Mouse (Mus musculus) kidney, adult 2 months (tissue): ENCODE results near the gene Igsf8. TPM values are rescaled to one million over a fixed set of nuclear protein-coding genes. Genes with fewer than 3 reads are reported as not detected.
"Not testable (repeated sequence)": the region's sequence is repeated elsewhere in the genome, so short reads cannot be mapped to it uniquely, and the experiment has no call there.

Experiments
- DNase-seq: peaks from one replicate; pipeline ENCODE4 v3.0.0; 2021
- H3K27ac ChIP-seq: fragments of 200-500 bp; 2 replicates; pipeline ENCODE4 v1.5.1; 2012; ENCODE audit warnings: low read depth, low read length, control low read depth, inconsistent platforms; ENCODE audit not compliant: insufficient read depth
- H3K27me3 ChIP-seq: fragments of 200-500 bp; replicated peaks from 2 replicates; pipeline ENCODE4 v1.6.1; 2012; ENCODE audit warnings: mild to moderate bottlenecking, moderate library complexity, low read length, inconsistent platforms; ENCODE audit not compliant: control insufficient read depth, insufficient read depth
- H3K36me3 ChIP-seq: fragments of 200-500 bp; 2 replicates; pipeline ENCODE4 v1.6.1; 2012; ENCODE audit warnings: mild to moderate bottlenecking, moderate library complexity, low read length, inconsistent platforms; ENCODE audit not compliant: control insufficient read depth, insufficient read depth
- H3K4me1 ChIP-seq: fragments of 200-500 bp; 2 replicates; pipeline ENCODE4 v1.6.1; 2011; ENCODE audit warnings: low read length; ENCODE audit not compliant: control insufficient read depth, insufficient read depth
- H3K4me3 ChIP-seq: fragments of 200-500 bp; 2 replicates; pipeline ENCODE4 v1.5.1; 2011; ENCODE audit warnings: mild to moderate bottlenecking, low read depth, low read length, control low read depth; ENCODE audit not compliant: insufficient read depth
- CTCF ChIP-seq: fragments of 200-500 bp; conservative IDR thresholded peaks from 2 replicates; pipeline ENCODE4 v1.5.1; 2011; ENCODE audit warnings: low read depth, mild to moderate bottlenecking, control low read depth, low read length, moderate library complexity, mixed read lengths; ENCODE audit not compliant: insufficient read depth, insufficient read length
- POLR2A ChIP-seq: fragments of 200-500 bp; IDR thresholded peaks from one replicate; pipeline ENCODE4 v1.6.1; 2011; ENCODE audit warnings: low read depth, low read length, control low read depth
- WGBS: fragments of 180-500 bp; shearing (Covaris S2); methylation state at CpG from one replicate; pipeline ENCODE4 v1.1.7; 2018; 5-methylcytosine and 5-hydroxymethylcytosine counted together
- polyA plus RNA-seq: library from polyadenylated mRNA; depleted of rRNA; stranded (reverse); fragments of >200 nt; gene quantifications from 2 replicates; pipeline ENCODE4 v1.2.3, GENCODE M21; 2012

Gene Igsf8
- polyA plus RNA-seq, 1 experiment: 54.3 TPM

GRCm38 (mm10) chr1:172243547-172244205, 17.8 kb upstream of the Igsf8 start:
- DNase-seq: peak; percentile 23
- H3K4me3 ChIP-seq: no peak overlapping the region
- 53% methylated on average over 16 of the region's 16 CpGs for WGBS
- H3K27me3 ChIP-seq: no peaks in the 10 kb centered on the region
- H3K4me1 ChIP-seq: no peaks in the 10 kb centered on the region
- no peak overlapping the region for H3K27ac ChIP-seq
- no peaks in the 10 kb centered on the region for H3K36me3 ChIP-seq
- no peak for TF ChIP-seq POLR2A
- peak; percentile 39; the same call in 1 of the 2 replicates for TF ChIP-seq CTCF

- not testable (repeated sequence) for H3K4me1 ChIP-seq, DNase-seq, H3K36me3 ChIP-seq, H3K4me3 ChIP-seq, H3K27ac ChIP-seq, H3K27me3 ChIP-seq
- WGBS: 77% methylated on average over 23 of the region's 23 CpGs
These were observed 16.8 kb upstream of the Igsf8 start for GRCm38 (mm10) chr1:172244645-172245044.

- WGBS: 80% methylated on average over 4 of the region's 4 CpGs
- no peaks in the 10 kb centered on the region for H3K4me1 ChIP-seq
- DNase-seq: no peak
- H3K27ac ChIP-seq: no peak overlapping the region
- no peak overlapping the region for H3K4me3 ChIP-seq
- H3K27me3 ChIP-seq: no peaks in the 10 kb centered on the region
- no peak for TF ChIP-seq CTCF
- no peak for TF ChIP-seq POLR2A
- no peaks in the 10 kb centered on the region for H3K36me3 ChIP-seq
These were observed 14.2 kb upstream of the Igsf8 start for GRCm38 (mm10) chr1:172247216-172247615.

- Histone ChIP-seq H3K36me3 (no peaks in the 10 kb centered on the region), H3K4me3 (no peak overlapping the region), H3K27me3 (no peaks in the 10 kb centered on the region), H3K4me1 (no peaks in the 10 kb centered on the region), H3K27ac (no peak overlapping the region)
- WGBS: 48% methylated on average over 2 of the region's 2 CpGs
- TF ChIP-seq POLR2A (no peak), CTCF (peak; percentile 50)
- DNase-seq: peak; percentile 25
These were observed 13.8 kb upstream of the Igsf8 start for GRCm38 (mm10) chr1:172247679-172248078.

- DNase-seq: no peak
- no peak for TF ChIP-seq POLR2A
- TF ChIP-seq CTCF: no peak
- no peaks in the 10 kb centered on the region for H3K27me3 ChIP-seq
- H3K36me3 ChIP-seq: no peaks in the 10 kb centered on the region
- H3K27ac ChIP-seq: no peak within 1 kb of the TSS
- WGBS: 94% methylated on average over 6 of the region's 6 CpGs
- H3K4me3 ChIP-seq: no peak within 1 kb of the TSS
- H3K4me1 ChIP-seq: no peaks in the 10 kb centered on the region
These were observed 3.1 kb upstream of the Igsf8 start, which contains the start of gene Atp1a4 for GRCm38 (mm10) chr1:172258314-172258713. Gene Atp1a4, minus strand, starts transcription at chr1:172258414.

- H3K27ac ChIP-seq: no peak overlapping the region
- 0 out of 2 replicates have a peak, but pooled peaks cover 3% of the 10 kb centered on the region for H3K4me1 ChIP-seq
- no peaks in the 10 kb centered on the region for H3K36me3 ChIP-seq
- DNase-seq: no peak
- TF ChIP-seq POLR2A (no peak), CTCF (no peak)
- no peaks in the 10 kb centered on the region for H3K27me3 ChIP-seq
- H3K4me3 ChIP-seq: no peak overlapping the region
- WGBS: 72% methylated on average over 3 of the region's 3 CpGs
These were observed 9.8 kb downstream of the Igsf8 start for GRCm38 (mm10) chr1:172271208-172271607.

GRCm38 (mm10) chr1:172271765-172272164, 10.3 kb downstream of the Igsf8 start:
- DNase-seq: peak; percentile 38
- Histone ChIP-seq H3K4me1 (0 out of 2 replicates have a peak, but pooled peaks cover 3% of the 10 kb centered on the region), H3K36me3 (no peaks in the 10 kb centered on the region), H3K27me3 (no peaks in the 10 kb centered on the region), H3K27ac (no peak overlapping the region), H3K4me3 (no peak overlapping the region)
- TF ChIP-seq CTCF: no peak
- TF ChIP-seq POLR2A: no peak
- WGBS: 62% methylated on average over 10 of the region's 10 CpGs
